Mouse (Mus musculus): ENCODE results near the gene Rgs6.

DNA sequence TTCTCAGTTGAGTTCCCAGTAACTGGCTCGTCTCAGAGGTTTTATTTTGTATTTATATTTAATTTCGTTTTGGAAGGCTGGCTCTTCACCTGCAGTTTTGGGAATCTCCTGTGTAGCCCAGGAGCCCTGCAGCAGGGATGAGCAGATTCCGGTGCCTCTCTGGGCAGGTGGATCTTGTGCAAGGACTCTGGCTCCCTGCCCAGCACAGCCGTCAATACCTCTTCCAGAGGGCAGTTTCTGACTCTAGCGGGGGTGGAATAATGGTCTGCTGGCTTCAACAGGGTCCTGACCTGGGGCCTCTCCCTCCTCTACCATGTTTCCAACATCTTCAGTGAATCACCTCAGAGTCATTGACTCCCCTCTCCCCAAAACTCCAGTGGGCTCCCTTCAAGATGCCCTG lies 616.3 kb downstream of the Rgs6 start:
- TF ChIP-seq CTCF (IDR thresholded peaks at IDR 0.05; ENCODE audit: borderline replicate concordance, insufficient read depth, low read depth, low read length): no peak
- TF ChIP-seq POLR2A (IDR thresholded peaks at IDR 0.05; ENCODE audit: borderline replicate concordance, insufficient read depth, low read length): no peak

Data from cerebellum, adult 2 months (tissue).